In the genomic region with DNA sequence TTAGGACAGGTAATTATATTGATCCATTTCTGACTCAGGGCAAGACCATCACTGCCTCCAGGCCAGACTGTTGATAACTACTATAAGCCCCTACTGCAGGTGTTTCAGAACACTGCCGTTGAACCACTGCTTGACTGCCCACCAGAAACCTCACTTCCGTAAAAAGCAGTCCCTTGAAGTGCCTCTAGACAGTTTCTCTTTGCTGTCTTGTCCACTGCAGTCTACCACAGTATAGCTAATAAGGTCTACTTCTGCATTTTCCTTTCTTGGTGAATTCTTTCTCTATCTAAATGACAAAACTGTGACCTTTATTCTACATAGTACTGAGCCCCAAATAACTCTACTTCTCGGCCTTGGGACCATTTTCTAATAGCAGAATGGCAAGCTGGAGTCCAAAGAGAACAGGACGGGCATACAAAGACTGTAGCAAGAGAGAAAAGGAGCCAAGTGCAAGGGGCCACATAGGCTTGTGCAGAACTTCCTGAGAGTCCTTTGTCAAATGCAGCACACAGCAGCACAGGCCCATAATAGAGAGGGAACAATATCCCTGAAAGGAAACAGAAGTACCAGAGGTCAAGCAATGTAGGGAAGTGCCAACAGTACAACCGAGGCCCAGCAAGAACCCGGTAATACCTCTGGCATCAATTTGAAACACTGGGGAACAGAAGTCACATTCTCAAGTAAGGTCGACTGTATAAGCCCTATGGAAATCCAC, we compare ENCODE assay signal across 13 mouse cellular contexts. TPM values are rescaled to one million over a fixed set of nuclear protein-coding genes. Genes with fewer than 3 reads are reported as not detected.
DNase-seq lines count a peak whose midpoint lies in the region; ATAC-seq and TF ChIP-seq lines count a peak whose summit lies in the region.
"Had no signal": no experiment of that assay in that cellular context is flagged by ENCODE, and none has a peak within 500 bp of the region (broad histone marks: within the 10 kb centered on the region; RNA-seq: fewer than 3 reads in every experiment).

No protein-coding gene starts in this region.

- no peak overlapping the region for H3K27ac ChIP-seq in liver, embryonic 14.5 days
- 0 out of 2 replicates have a peak overlapping the region, but pooled peaks have one; percentile 4 for H3K27ac ChIP-seq in small intestine, adult 2 months (ENCODE audit: insufficient read depth, low read depth, low read length)
- no peak overlapping the region for H3K27ac ChIP-seq in forebrain, embryonic 11.5 days (ENCODE audit: low read depth, low read length)
- H3K27ac ChIP-seq: forebrain, embryonic 12.5 days; hindbrain, embryonic 15.5 days; kidney, embryonic 15.5 days had no signal

- TF ChIP-seq EP300 in liver, embryonic 14.5 days (IDR thresholded peaks at IDR 0.05; ENCODE audit: low read depth), result no peak

- TF ChIP-seq CTCF in liver, embryonic 14.5 days (IDR thresholded peaks at IDR 0.05; ENCODE audit: low read depth), result no peak
- TF ChIP-seq CTCF in small intestine, adult 2 months (IDR thresholded peaks at IDR 0.05; ENCODE audit: extremely low read depth, insufficient read length, insufficient replicate concordance, low read depth, low read length), result no peak

- peak; percentile 20 for DNase-seq in layer of hippocampus, adult 9-11 months
- no peak for DNase-seq in layer of hippocampus, adult 18-20 months (ENCODE audit: low spot score in 2 of 2)
- peak; percentile 48 for DNase-seq in MEL-GATA-1-ER (ENCODE audit: extremely low read depth, low read depth)
- no peak for DNase-seq in liver, embryonic 14.5 days (ENCODE audit: low read depth in 3 of 3, low spot score in 3 of 3)
- no peak for DNase-seq in forebrain, embryonic 11.5 days (ENCODE audit: low spot score)
- no peak for DNase-seq in c-Kit-positive CD71-positive TER-119-positive erythroid progenitor cells, embryonic 14.5 days (ENCODE audit: low spot score)
- DNase-seq: gastrocnemius, postnatal 14 days; thymus, postnatal 25 days had no signal

- peaks cover 0 to 9% of the 10 kb centered on the region in 2 experiments for H3K4me1 ChIP-seq in liver, embryonic 14.5 days (replicated peaks; ENCODE audit: control insufficient read depth in 2 of 2, insufficient read depth in 2 of 2, low read length in 1 of 2)
- H3K4me1 ChIP-seq in small intestine, adult 2 months (ENCODE audit: control insufficient read depth, insufficient read depth, insufficient read length, low read length), result peaks cover 2% of the 10 kb centered on the region; the same call in 1 of the 2 replicates
- no peaks in the 10 kb centered on the region for H3K4me1 ChIP-seq in forebrain, embryonic 11.5 days (replicated peaks; ENCODE audit: control insufficient read depth, insufficient read depth, low read length)
- H3K4me1 ChIP-seq: forebrain, embryonic 12.5 days; hindbrain, embryonic 15.5 days; kidney, embryonic 15.5 days had no signal

- peak; percentile 41; the same call in 1 of the 2 replicates for ATAC-seq in liver, embryonic 14.5 days (ENCODE audit: insufficient read depth)
- no peak for ATAC-seq in forebrain, embryonic 11.5 days (replicated peaks; ENCODE audit: low FRiP score)

- no peaks in the 10 kb centered on the region for H3K36me3 ChIP-seq in liver, embryonic 14.5 days (replicated peaks; ENCODE audit: control insufficient read depth, insufficient read depth, low read depth)
- H3K36me3 ChIP-seq in small intestine, adult 2 months (ENCODE audit: control insufficient read depth, insufficient read depth, low read length), result no peaks in the 10 kb centered on the region
- no peaks in the 10 kb centered on the region for H3K36me3 ChIP-seq in forebrain, embryonic 11.5 days (ENCODE audit: control insufficient read depth, insufficient read depth, low read length)
- H3K36me3 ChIP-seq: forebrain, embryonic 12.5 days; hindbrain, embryonic 15.5 days; kidney, embryonic 15.5 days had no signal

- H3K9me3 ChIP-seq in liver, embryonic 14.5 days (ENCODE audit: control insufficient read depth, low read length), result no peaks in the 10 kb centered on the region
- no peaks in the 10 kb centered on the region for H3K9me3 ChIP-seq in forebrain, embryonic 11.5 days (ENCODE audit: control insufficient read depth, low read length)
- H3K9me3 ChIP-seq: forebrain, embryonic 12.5 days; hindbrain, embryonic 15.5 days; kidney, embryonic 15.5 days had no signal

- no peak overlapping the region; the same call in 1 of the 2 replicates for H3K4me2 ChIP-seq in liver, embryonic 14.5 days (ENCODE audit: low read depth)
- H3K4me2 ChIP-seq in forebrain, embryonic 11.5 days (ENCODE audit: low read depth, low read length, severe bottlenecking), result no peak overlapping the region
- H3K4me2 ChIP-seq: forebrain, embryonic 12.5 days; hindbrain, embryonic 15.5 days; kidney, embryonic 15.5 days had no signal

- no peak for TF ChIP-seq POLR2A in small intestine, adult 2 months (IDR thresholded peaks at IDR 0.05; ENCODE audit: low read depth, low read length)

- H3K4me3 ChIP-seq in liver, embryonic 14.5 days (ENCODE audit: insufficient read depth in 1 of 2, low read depth in 2 of 2, low read length in 2 of 2), result no peak overlapping the region
- no peak overlapping the region for H3K4me3 ChIP-seq in small intestine, adult 2 months (ENCODE audit: low read depth, low read length)
- no peak overlapping the region for H3K4me3 ChIP-seq in forebrain, embryonic 11.5 days (ENCODE audit: low read depth, low read length)
- H3K4me3 ChIP-seq: forebrain, embryonic 12.5 days; hindbrain, embryonic 15.5 days; kidney, embryonic 15.5 days; myocyte had no signal

- H3K27me3 ChIP-seq in liver, embryonic 14.5 days (ENCODE audit: control insufficient read depth, insufficient read depth, low read length), result no peaks in the 10 kb centered on the region
- H3K27me3 ChIP-seq in small intestine, adult 2 months (ENCODE audit: control insufficient read depth, insufficient read depth, low read length), result no peaks in the 10 kb centered on the region
- H3K27me3 ChIP-seq in forebrain, embryonic 11.5 days (ENCODE audit: control insufficient read depth, insufficient read depth, low read length), result no peaks in the 10 kb centered on the region
- H3K27me3 ChIP-seq: forebrain, embryonic 12.5 days; hindbrain, embryonic 15.5 days; kidney, embryonic 15.5 days had no signal

- H3K9ac ChIP-seq in liver, embryonic 14.5 days (replicated peaks), result no peak overlapping the region
- no peak overlapping the region for H3K9ac ChIP-seq in forebrain, embryonic 11.5 days (ENCODE audit: low read length)
- H3K9ac ChIP-seq: forebrain, embryonic 12.5 days; hindbrain, embryonic 15.5 days; kidney, embryonic 15.5 days had no signal

- 24% methylated on average over 7 of the region's 7 CpGs for WGBS in liver, embryonic 14.5 days (ENCODE audit: insufficient replicate concordance)
- WGBS in small intestine, adult 2 months, result 71% methylated on average over 7 of the region's 7 CpGs
- 80% methylated on average over 7 of the region's 7 CpGs for WGBS in forebrain, embryonic 11.5 days

RNA-seq across cellular contexts. Expression of a gene that starts 37.4 kb away (rescaled TPM):
- total RNA-seq in layer of hippocampus, adult 18-20 months (2021), result 10 to 100 TPM; 98.8 TPM
- 3.0 and 3.5 TPM in 2 replicates for polyA plus RNA-seq in liver, embryonic 14.5 days (2012; rRNA removed)
- polyA plus RNA-seq in liver, embryonic 14.5 days (2014; fragmentation: Nextera tagmentation; extraction: Ambion mirVana), result 2.1 and 2.3 TPM in 2 replicates
- 1.8 and 3.4 TPM in 2 replicates for polyA plus RNA-seq in small intestine, adult 2 months (2012; rRNA removed)
- polyA plus RNA-seq in forebrain, embryonic 11.5 days (2014; fragmentation: Nextera tagmentation; extraction: Ambion mirVana), result 7.0 and 8.5 TPM in 2 replicates

Comparison
In these comparisons a context has a peak if more than half of its experiments do, and no peak if none do; other contexts are left out.
1. DNase-seq: peak in layer of hippocampus, adult 9-11 months (single experiment) and MEL-GATA-1-ER (single experiment); none in layer of hippocampus, adult 18-20 months (0 of 2), liver, embryonic 14.5 days (0 of 3), forebrain, embryonic 11.5 days (single experiment) and c-Kit-positive CD71-positive TER-119-positive erythroid progenitor cells, embryonic 14.5 days (single experiment).